Mouse (Mus musculus): ENCODE results near the gene Olfm2. TPM values are rescaled to one million over a fixed set of nuclear protein-coding genes. Genes with fewer than 3 reads are reported as not detected.
"Not testable (repeated sequence)": the region's sequence is repeated elsewhere in the genome, so short reads cannot be mapped to it uniquely, and the experiment has no call there.

Gene Olfm2
- polyA plus RNA-seq, 1 experiment from 2014 or later = not detected

- Histone ChIP-seq H3K4me3 (ENCODE audit: inconsistent target) (peak within 1 kb of the TSS; percentile 100), H3K27ac (peak within 1 kb of the TSS; percentile 83), H3K36me3 (ENCODE audit: inconsistent target) (peaks cover 28% of the 10 kb centered on the region; the same call in 1 of the 2 replicates), H3K79me2 (ENCODE audit: inconsistent target) (peaks cover 91% of the 10 kb centered on the region)
- WGBS (ENCODE audit: missing documents) = 9% methylated on average over 51 of the region's 51 CpGs
Measured at GRCm38 (mm10) chr9:20642101-20642895, 103.9 kb downstream of the Olfm2 start, which contains the start of gene Ubl5. Gene Ubl5 (plus strand): TSS chr9:20642878.

DNA sequence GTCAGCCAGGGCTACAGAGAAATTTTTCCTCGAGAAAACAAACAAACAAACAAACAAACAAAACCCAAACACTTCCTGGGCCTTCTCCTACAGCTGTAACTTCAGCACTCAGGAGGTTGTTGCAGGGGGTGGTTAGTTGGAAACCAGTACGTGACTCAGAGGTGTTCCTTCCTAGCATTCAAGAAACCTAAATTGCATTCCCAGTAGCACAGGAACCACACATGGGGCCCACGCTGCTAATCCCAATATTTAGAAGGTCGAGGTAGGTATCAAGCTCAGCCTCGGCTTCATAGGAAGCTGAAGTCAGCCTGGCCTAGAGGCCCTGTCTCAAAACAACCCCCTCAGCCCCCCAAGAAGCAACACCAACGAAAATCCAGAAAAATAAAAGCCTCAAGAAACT is 104.6 kb downstream of the Olfm2 start:
- peaks cover 22% of the 10 kb centered on the region; the same call in 1 of the 2 replicates for H3K36me3 ChIP-seq (ENCODE audit: inconsistent target)
- WGBS (ENCODE audit: missing documents) = 72% methylated on average over 6 of the region's 6 CpGs
- H3K4me3 ChIP-seq (ENCODE audit: inconsistent target) = peak overlapping the region; percentile 100
- peaks cover 86% of the 10 kb centered on the region for H3K79me2 ChIP-seq (ENCODE audit: inconsistent target)
- H3K27ac ChIP-seq = no peak overlapping the region

GRCm38 (mm10) chr9:20639486-20639885 is 106.7 kb downstream of the Olfm2 start:
- peaks cover 22% of the 10 kb centered on the region; the same call in 1 of the 2 replicates for H3K36me3 ChIP-seq (ENCODE audit: inconsistent target)
- peaks cover 67% of the 10 kb centered on the region for H3K79me2 ChIP-seq (ENCODE audit: inconsistent target)
- WGBS (ENCODE audit: missing documents) = 98% methylated on average over 4 of the region's 4 CpGs
- no peak overlapping the region for H3K4me3 ChIP-seq (ENCODE audit: inconsistent target)
- no peak overlapping the region for H3K27ac ChIP-seq

GRCm38 (mm10) chr9:20638552-20638951 is 107.6 kb downstream of the Olfm2 start:
- Histone ChIP-seq H3K79me2 (ENCODE audit: inconsistent target) (peaks cover 57% of the 10 kb centered on the region), H3K4me3 (ENCODE audit: inconsistent target) (no peak overlapping the region), H3K27ac (no peak overlapping the region), H3K36me3 (ENCODE audit: inconsistent target) (peaks cover 22% of the 10 kb centered on the region; the same call in 1 of the 2 replicates)
- 90% methylated on average over 14 of the region's 19 CpGs for WGBS (ENCODE audit: missing documents)

GRCm38 (mm10) chr9:20636790-20637189 is 109.4 kb downstream of the Olfm2 start:
- WGBS (ENCODE audit: missing documents) = 100% methylated on average over 2 of the region's 2 CpGs
- no peak overlapping the region for H3K27ac ChIP-seq
- no peak overlapping the region for H3K4me3 ChIP-seq (ENCODE audit: inconsistent target)
- peaks cover 22% of the 10 kb centered on the region; the same call in 1 of the 2 replicates for H3K36me3 ChIP-seq (ENCODE audit: inconsistent target)
- peaks cover 40% of the 10 kb centered on the region for H3K79me2 ChIP-seq (ENCODE audit: inconsistent target)

- WGBS (ENCODE audit: missing documents) = 65% methylated on average over 3 of the region's 3 CpGs
- no peak overlapping the region for H3K4me3 ChIP-seq (ENCODE audit: inconsistent target)
- no peak overlapping the region for H3K27ac ChIP-seq
- peaks cover 22% of the 10 kb centered on the region; the same call in 1 of the 2 replicates for H3K36me3 ChIP-seq (ENCODE audit: inconsistent target)
- peaks cover 35% of the 10 kb centered on the region for H3K79me2 ChIP-seq (ENCODE audit: inconsistent target)
Measured at GRCm38 (mm10) chr9:20636256-20636655, 109.9 kb downstream of the Olfm2 start.

DNA sequence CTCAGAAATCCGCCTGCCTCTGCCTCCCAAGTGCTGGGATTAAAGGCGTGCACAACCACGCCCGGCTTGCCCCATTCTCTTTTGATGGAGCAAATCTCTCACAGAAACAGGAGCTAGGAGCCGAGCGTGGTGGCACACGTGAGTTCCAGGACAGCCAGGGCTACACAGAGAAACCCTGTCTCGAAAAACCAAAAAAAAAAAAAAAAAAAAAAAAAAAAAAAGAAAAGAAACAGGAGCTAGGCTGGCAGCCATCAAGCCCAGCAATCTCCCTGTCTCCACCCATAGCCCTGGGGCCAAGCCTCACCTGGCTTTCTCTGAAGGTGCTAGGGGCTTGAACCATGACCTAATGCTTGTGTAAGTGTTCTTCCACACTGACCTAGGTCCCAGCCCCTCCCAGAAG is 110.5 kb downstream of the Olfm2 start:
- WGBS (ENCODE audit: missing documents) = 92% methylated on average over 7 of the region's 8 CpGs
- H3K27ac ChIP-seq = not testable (repeated sequence)
- peaks cover 22% of the 10 kb centered on the region; the same call in 1 of the 2 replicates for H3K36me3 ChIP-seq (ENCODE audit: inconsistent target)

GRCm38 (mm10) chr9:20631332-20631731 is 114.8 kb downstream of the Olfm2 start:
- Histone ChIP-seq H3K4me3 (ENCODE audit: inconsistent target) (no peak overlapping the region), H3K27ac (no peak overlapping the region), H3K36me3 (ENCODE audit: inconsistent target) (no peaks in the 10 kb centered on the region), H3K79me2 (ENCODE audit: inconsistent target) (no peaks in the 10 kb centered on the region)
- 93% methylated on average over 2 of the region's 2 CpGs for WGBS (ENCODE audit: missing documents)

More for the DNA sequence above, 110.5 kb downstream of the Olfm2 start:
- peaks cover 29% of the 10 kb centered on the region for H3K79me2 ChIP-seq (ENCODE audit: inconsistent target)
- not testable (repeated sequence) for H3K4me3 ChIP-seq (ENCODE audit: inconsistent target)

Other genes with a start within 250 kb of the Olfm2 start
- gene Zfp266, start 224.9 kb downstream of the Olfm2 start, polyA plus RNA-seq (2018) = 5.2 to 8.3 TPM (median 6.5 TPM) in 3 replicates
- gene Zfp846, start 165.1 kb downstream of the Olfm2 start, polyA plus RNA-seq (2018) = 3.0 to 7.6 TPM (median 3.6 TPM) in 3 replicates
- gene Ubl5, start 103.5 kb downstream of the Olfm2 start, polyA plus RNA-seq (2018) = 476 to 572 TPM (median 533 TPM) in 3 replicates
- 3.5 to 12.0 TPM (median 6.0 TPM) in 3 replicates for gene Fbxl12, start 101.6 kb downstream of the Olfm2 start, polyA plus RNA-seq (2018)
- 5.8 to 16.7 TPM (median 8.8 TPM) in 3 replicates for gene Pin1, start 94.3 kb downstream of the Olfm2 start, polyA plus RNA-seq (2018)
- not detected in 3 replicates for gene Col5a3, start 68.7 kb upstream of the Olfm2 start, polyA plus RNA-seq (2018)
- not detected in 3 replicates for gene Rdh8, start 72.2 kb upstream of the Olfm2 start, polyA plus RNA-seq (2018)
- gene A230050P20Rik, start 122.3 kb upstream of the Olfm2 start, polyA plus RNA-seq (2018) = 9.0 to 17.6 TPM (median 12.0 TPM) in 3 replicates
- 0.46 to 2.3 TPM (median 1.8 TPM) in 3 replicates for gene Angptl6, start 133.4 kb upstream of the Olfm2 start, polyA plus RNA-seq (2018)
- gene Ppan, start 141.8 kb upstream of the Olfm2 start, polyA plus RNA-seq (2018) = 9.3 to 35.0 TPM (median 13.9 TPM) in 3 replicates
- 76.8 to 138 TPM (median 100 TPM) in 3 replicates for gene Eif3g, start 152.3 kb upstream of the Olfm2 start, polyA plus RNA-seq (2018)
- 37.5 to 90.6 TPM (median 56.1 TPM) in 3 replicates for gene Dnmt1, start 213.5 kb upstream of the Olfm2 start, polyA plus RNA-seq (2018)
- 16.4 to 43.0 TPM (median 32.4 TPM) in 3 replicates for gene S1pr2, start 230.4 kb upstream of the Olfm2 start, polyA plus RNA-seq (2018)